Mouse (Mus musculus): ENCODE results near the gene Armc8. TPM values are rescaled to one million over a fixed set of nuclear protein-coding genes. Genes with fewer than 3 reads are reported as not detected.

The Armc8 gene
- polyA plus RNA-seq, 1 experiment from 2014 or later = 24.2 TPM

- Histone ChIP-seq H3K27ac (ENCODE audit: low read length) (no peak overlapping the region), H3K4me3 (replicated peaks; ENCODE audit: low read length) (no peak overlapping the region), H3K27me3 (ENCODE audit: control insufficient read depth, insufficient read depth, low read length) (no peaks in the 10 kb centered on the region), H3K9ac (ENCODE audit: low read length) (no peak overlapping the region), H3K36me3 (ENCODE audit: control insufficient read depth, insufficient read depth, low read length) (no peaks in the 10 kb centered on the region), H3K4me2 (ENCODE audit: low read depth, low read length) (no peak overlapping the region), H3K9me3 (replicated peaks; ENCODE audit: control insufficient read depth, low read length) (no peaks in the 10 kb centered on the region), H3K4me1 (ENCODE audit: control insufficient read depth, insufficient read depth, low read length) (peaks cover 4% of the 10 kb centered on the region; the same call in 1 of the 2 replicates)
- ATAC-seq (ENCODE audit: insufficient read depth, low FRiP score) = no peak
- 33% methylated on average over 8 of the region's 8 CpGs for WGBS
Measured at GRCm38 (mm10) chr9:99444590-99445178, 124.0 kb downstream of the Armc8 start.

- Histone ChIP-seq H3K36me3 (ENCODE audit: control insufficient read depth, insufficient read depth, low read length) (no peaks in the 10 kb centered on the region), H3K27me3 (ENCODE audit: control insufficient read depth, insufficient read depth, low read length) (peaks cover 8% of the 10 kb centered on the region; the same call in 1 of the 2 replicates), H3K4me3 (replicated peaks; ENCODE audit: low read length) (no peak overlapping the region), H3K4me1 (ENCODE audit: control insufficient read depth, insufficient read depth, low read length) (0 out of 2 replicates have a peak, but pooled peaks cover 5% of the 10 kb centered on the region), H3K4me2 (ENCODE audit: low read depth, low read length) (no peak overlapping the region), H3K9me3 (replicated peaks; ENCODE audit: control insufficient read depth, low read length) (no peaks in the 10 kb centered on the region), H3K9ac (ENCODE audit: low read length) (no peak overlapping the region), H3K27ac (ENCODE audit: low read length) (no peak overlapping the region)
- 76% methylated on average over 4 of the region's 4 CpGs for WGBS
- 0 out of 2 replicates have a peak, but pooled peaks have one; percentile 19 for ATAC-seq (ENCODE audit: insufficient read depth, low FRiP score)
Measured at GRCm38 (mm10) chr9:99441647-99442433, 126.9 kb downstream of the Armc8 start.

DNA sequence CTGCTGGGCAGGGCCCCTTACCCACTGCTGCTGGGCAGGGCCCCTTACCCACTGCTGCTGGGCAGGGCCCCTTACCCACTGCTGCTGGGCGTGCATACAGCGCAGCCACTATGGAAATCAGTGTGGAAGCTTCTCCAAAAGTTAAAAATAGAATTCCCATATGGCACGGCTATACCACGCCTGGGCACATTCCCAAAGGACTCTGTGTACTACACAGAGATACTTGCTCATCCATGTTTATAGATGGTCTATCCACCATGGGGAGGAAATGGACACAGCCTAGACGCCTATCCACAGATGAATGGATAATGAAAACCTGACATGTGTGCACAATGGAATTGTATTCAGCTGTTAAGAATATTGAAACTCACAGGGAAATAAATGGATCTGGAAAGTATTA lies 127.8 kb downstream of the Armc8 start:
- 71% methylated on average over 5 of the region's 5 CpGs for WGBS
- Histone ChIP-seq H3K4me1 (ENCODE audit: control insufficient read depth, insufficient read depth, low read length) (0 out of 2 replicates have a peak, but pooled peaks cover 5% of the 10 kb centered on the region), H3K36me3 (ENCODE audit: control insufficient read depth, insufficient read depth, low read length) (no peaks in the 10 kb centered on the region), H3K4me2 (ENCODE audit: low read depth, low read length) (no peak overlapping the region), H3K27me3 (ENCODE audit: control insufficient read depth, insufficient read depth, low read length) (peaks cover 8% of the 10 kb centered on the region; the same call in 1 of the 2 replicates), H3K4me3 (replicated peaks; ENCODE audit: low read length) (no peak overlapping the region), H3K27ac (ENCODE audit: low read length) (no peak overlapping the region), H3K9me3 (replicated peaks; ENCODE audit: control insufficient read depth, low read length) (no peaks in the 10 kb centered on the region), H3K9ac (ENCODE audit: low read length) (no peak overlapping the region)
- ATAC-seq (ENCODE audit: insufficient read depth, low FRiP score) = no peak

DNA sequence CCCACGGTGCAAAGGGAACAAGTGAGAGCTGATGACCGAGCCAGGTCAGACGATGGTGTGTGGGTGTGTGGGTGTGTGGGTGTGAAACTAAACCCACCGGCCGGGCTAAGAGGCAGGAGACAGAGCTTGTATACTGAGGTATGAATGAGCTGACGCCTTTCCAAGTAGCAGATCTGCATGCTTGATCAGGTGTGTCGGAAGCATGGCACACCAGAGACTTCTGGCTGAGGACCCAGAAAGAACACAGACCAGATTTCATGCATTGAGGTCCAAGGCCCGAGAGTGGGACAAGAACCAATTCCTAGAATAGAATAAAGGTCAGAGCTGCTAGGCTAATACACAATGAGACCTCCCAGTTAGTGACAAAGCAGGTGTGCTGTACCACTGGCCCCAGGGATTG lies 129.6 kb downstream of the Armc8 start:
- Histone ChIP-seq H3K9ac (ENCODE audit: low read length) (no peak overlapping the region), H3K27ac (ENCODE audit: low read length) (no peak overlapping the region), H3K27me3 (ENCODE audit: control insufficient read depth, insufficient read depth, low read length) (peaks cover 8% of the 10 kb centered on the region; the same call in 1 of the 2 replicates), H3K9me3 (replicated peaks; ENCODE audit: control insufficient read depth, low read length) (no peaks in the 10 kb centered on the region), H3K4me2 (ENCODE audit: low read depth, low read length) (no peak overlapping the region), H3K36me3 (ENCODE audit: control insufficient read depth, insufficient read depth, low read length) (no peaks in the 10 kb centered on the region), H3K4me3 (replicated peaks; ENCODE audit: low read length) (no peak overlapping the region), H3K4me1 (ENCODE audit: control insufficient read depth, insufficient read depth, low read length) (0 out of 2 replicates have a peak, but pooled peaks cover 5% of the 10 kb centered on the region)
- ATAC-seq (ENCODE audit: insufficient read depth, low FRiP score) = no peak
- 73% methylated on average over 8 of the region's 8 CpGs for WGBS

DNA sequence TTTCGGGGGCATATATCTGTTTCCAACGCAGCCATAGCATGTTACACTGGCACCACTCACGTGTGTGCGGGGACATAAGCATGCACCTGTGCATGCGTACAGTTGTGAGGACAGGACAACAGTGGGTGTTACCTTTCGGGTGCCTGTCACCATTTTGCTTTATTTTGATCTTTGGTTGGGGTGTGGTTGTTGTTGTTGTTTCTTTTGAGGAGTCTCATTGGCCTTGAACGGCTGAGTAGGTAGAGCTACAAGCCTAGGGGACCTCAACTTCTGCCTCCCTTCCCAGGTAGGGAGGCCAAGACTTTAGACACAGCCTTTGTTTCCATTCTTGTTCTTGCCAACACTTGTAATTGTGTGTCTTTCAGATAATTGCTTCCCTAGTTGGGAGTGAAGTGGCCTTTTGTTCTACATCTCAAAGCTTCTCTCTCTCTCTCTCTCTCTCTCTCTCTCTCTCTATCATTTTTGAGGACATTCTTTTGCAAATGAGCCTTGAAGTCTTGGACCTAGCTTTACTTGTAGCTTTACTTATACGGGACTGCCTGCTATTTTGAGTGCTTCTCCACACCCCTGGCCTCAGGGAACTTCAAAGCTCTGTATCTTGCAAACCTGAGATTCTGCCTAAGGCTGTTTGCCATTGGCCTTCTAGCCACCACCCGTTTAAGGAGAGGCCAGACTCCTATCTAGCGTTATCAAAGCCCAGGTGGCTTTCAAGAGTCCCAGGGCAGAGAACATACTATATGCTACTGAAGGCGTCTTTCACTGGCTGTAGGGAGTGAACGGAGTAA lies 130.7 kb downstream of the Armc8 start:
- peaks cover 8% of the 10 kb centered on the region; the same call in 1 of the 2 replicates for H3K27me3 ChIP-seq (ENCODE audit: control insufficient read depth, insufficient read depth, low read length)
- WGBS = 70% methylated on average over 12 of the region's 12 CpGs
- H3K27ac ChIP-seq (ENCODE audit: low read length) = no peak overlapping the region
- 0 out of 2 replicates have a peak, but pooled peaks cover 5% of the 10 kb centered on the region for H3K4me1 ChIP-seq (ENCODE audit: control insufficient read depth, insufficient read depth, low read length)
- no peaks in the 10 kb centered on the region for H3K36me3 ChIP-seq (ENCODE audit: control insufficient read depth, insufficient read depth, low read length)
- no peak for ATAC-seq (ENCODE audit: insufficient read depth, low FRiP score)
- H3K4me2 ChIP-seq (ENCODE audit: low read depth, low read length) = 0 out of 2 replicates have a peak overlapping the region, but pooled peaks have one; percentile 89
- no peaks in the 10 kb centered on the region for H3K9me3 ChIP-seq (replicated peaks; ENCODE audit: control insufficient read depth, low read length)
- no peak overlapping the region for H3K9ac ChIP-seq (ENCODE audit: low read length)
- no peak overlapping the region for H3K4me3 ChIP-seq (replicated peaks; ENCODE audit: low read length)

GRCm38 (mm10) chr9:99437031-99437764 lies 131.5 kb downstream of the Armc8 start, which contains the start of gene Mras:
Mras (minus strand) TSS chr9:99437381.
- H3K27me3 ChIP-seq (ENCODE audit: control insufficient read depth, insufficient read depth, low read length) = peaks cover 8% of the 10 kb centered on the region; the same call in 1 of the 2 replicates
- 0 out of 2 replicates have a peak, but pooled peaks cover 5% of the 10 kb centered on the region for H3K4me1 ChIP-seq (ENCODE audit: control insufficient read depth, insufficient read depth, low read length)

DNA sequence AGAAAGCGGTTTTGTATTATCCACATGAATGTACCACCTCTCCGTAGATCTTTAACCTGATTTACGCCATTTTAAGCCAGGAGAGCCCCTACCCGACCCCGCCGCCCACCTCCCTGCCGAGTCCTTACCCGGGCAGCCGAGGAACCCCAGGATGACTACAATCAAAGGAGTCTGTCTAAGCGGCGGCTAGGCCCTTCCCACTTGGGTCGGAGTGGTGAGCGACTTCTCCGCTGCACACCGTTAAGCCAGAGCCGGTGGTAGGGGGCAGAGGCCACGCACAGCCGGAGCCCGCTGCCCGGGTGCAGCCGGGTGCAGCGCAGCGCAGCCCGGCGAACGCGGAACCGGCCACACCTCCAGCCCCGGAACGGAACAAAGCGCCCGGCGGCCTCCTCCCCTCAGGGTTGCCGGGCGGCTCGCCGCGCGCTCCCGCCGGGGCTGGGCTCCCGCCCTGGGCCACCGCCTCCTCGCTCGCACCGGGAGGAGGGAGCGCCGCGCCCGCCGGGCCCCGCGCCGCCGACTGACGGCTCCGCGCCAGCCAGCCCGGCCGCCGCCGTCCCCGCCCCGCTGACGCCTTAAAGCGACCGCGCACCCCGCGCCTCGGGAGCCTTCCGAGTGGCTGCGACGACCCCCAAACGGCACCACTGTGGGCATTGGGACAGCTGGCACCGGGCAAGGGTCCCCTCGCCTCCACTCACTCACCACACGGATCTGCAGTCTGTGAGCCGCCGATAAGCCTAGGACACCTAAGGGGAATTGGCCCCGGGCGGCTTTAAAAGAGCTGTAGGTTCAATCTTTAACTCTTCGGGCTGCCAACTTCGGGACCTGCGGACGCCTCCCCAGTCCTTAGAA lies 132.3 kb downstream of the Armc8 start:
- peak overlapping the region; percentile 89 for H3K4me2 ChIP-seq (ENCODE audit: low read depth, low read length)
- H3K27me3 ChIP-seq (ENCODE audit: control insufficient read depth, insufficient read depth, low read length) = peaks cover 8% of the 10 kb centered on the region; the same call in 1 of the 2 replicates
- no peaks in the 10 kb centered on the region for H3K9me3 ChIP-seq (replicated peaks; ENCODE audit: control insufficient read depth, low read length)
- 0 out of 2 replicates have a peak, but pooled peaks cover 5% of the 10 kb centered on the region for H3K4me1 ChIP-seq (ENCODE audit: control insufficient read depth, insufficient read depth, low read length)
- H3K9ac ChIP-seq (ENCODE audit: low read length) = peak overlapping the region; percentile 90
- ATAC-seq (ENCODE audit: insufficient read depth, low FRiP score) = peak; percentile 86
- peak overlapping the region; percentile 44 for H3K27ac ChIP-seq (ENCODE audit: low read length)
- WGBS = 1% methylated on average over 78 of the region's 86 CpGs
- H3K36me3 ChIP-seq (ENCODE audit: control insufficient read depth, insufficient read depth, low read length) = no peaks in the 10 kb centered on the region
- H3K4me3 ChIP-seq (replicated peaks; ENCODE audit: low read length) = peak overlapping the region; percentile 79

More at GRCm38 (mm10) chr9:99437031-99437764, 131.5 kb downstream of the Armc8 start, which contains the start of gene Mras:
- peak within 1 kb of the TSS; percentile 79 for H3K4me3 ChIP-seq (replicated peaks; ENCODE audit: low read length)
- H3K36me3 ChIP-seq (ENCODE audit: control insufficient read depth, insufficient read depth, low read length) = no peaks in the 10 kb centered on the region
- ATAC-seq (ENCODE audit: insufficient read depth, low FRiP score) = no peak
- WGBS = 11% methylated on average over 27 of the region's 27 CpGs
- no peaks in the 10 kb centered on the region for H3K9me3 ChIP-seq (replicated peaks; ENCODE audit: control insufficient read depth, low read length)
- H3K9ac ChIP-seq (ENCODE audit: low read length) = peak within 1 kb of the TSS; percentile 90
- peak within 1 kb of the TSS; percentile 89 for H3K4me2 ChIP-seq (ENCODE audit: low read depth, low read length)
- H3K27ac ChIP-seq (ENCODE audit: low read length) = peak within 1 kb of the TSS; percentile 44

Measured in stomach, embryonic 16.5 days (tissue).